Mouse (Mus musculus): ENCODE measurements around the gene Lsp1. TPM values are rescaled to one million over a fixed set of nuclear protein-coding genes. Genes with fewer than 3 reads are reported as not detected.

The Lsp1 gene
- polyA plus RNA-seq (2012; ENCODE audit: low replicate concordance), result 86.7 and 86.8 TPM in 2 replicates

GRCm38 (mm10) chr7:142460636-142461077 is at the start of gene Lsp1:
Gene Lsp1, plus strand, starts transcription at chr7:142460809.

DNA sequence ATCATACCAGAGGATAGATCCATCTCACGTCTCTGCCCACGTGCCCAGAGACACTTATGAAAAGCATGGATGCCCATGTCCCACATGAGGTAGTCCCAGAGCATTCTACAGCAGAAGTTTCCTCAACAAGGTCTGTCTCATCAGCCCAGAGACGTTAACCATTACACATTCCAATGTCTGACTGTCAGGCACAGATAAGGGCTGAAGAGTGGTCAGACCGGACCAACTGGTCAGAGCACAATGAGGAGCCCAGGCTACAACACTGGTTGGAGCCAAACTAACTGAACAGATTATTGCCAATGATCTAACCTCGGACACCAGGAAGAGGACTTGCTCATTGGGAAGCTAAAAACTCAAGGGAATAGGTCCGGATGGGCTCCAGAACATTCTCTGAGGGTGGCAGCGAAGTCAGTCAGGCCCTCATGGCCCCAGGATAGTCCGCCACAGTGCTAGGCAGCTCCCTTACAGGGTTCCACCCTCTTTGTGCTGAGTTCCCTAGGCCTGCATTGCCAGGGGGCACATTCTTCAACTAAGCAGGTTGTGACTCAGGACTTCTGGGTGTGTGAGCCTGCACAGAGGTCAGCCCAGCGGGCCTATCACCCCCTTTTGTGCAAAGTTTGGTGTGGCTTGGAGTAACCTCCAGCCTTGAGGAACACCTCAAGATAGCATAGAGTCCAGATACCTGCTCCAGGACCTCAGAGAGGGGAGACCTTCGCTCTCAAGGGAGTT is 26.3 kb upstream of the Lsp1 start, which contains the start of gene Syt8:
Syt8 (plus strand) TSS at position 714 of the 729 bp plus-strand sequence.

DNA sequence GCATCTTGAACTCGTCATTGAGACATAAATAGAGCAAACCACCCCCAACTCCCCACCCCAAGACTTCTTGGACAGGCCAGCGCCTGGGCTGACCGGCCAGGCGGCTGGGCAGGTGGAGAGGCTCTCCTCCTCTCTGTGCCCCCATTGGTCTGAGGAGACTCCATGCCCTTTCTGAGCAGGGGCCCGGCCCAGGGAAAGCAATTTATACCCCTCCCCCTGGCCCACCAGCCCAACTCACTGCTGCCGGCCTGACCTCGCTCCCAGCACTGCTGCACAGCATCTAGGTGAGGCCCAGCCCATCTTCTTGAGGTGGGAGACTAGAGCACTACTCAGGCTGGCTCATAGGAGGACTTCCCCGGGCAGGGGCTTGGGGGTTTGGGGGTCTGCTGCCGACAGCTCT is 19.0 kb upstream of the Lsp1 start, which contains the start of gene Tnni2:
Tnni2 (plus strand) TSS at position 224 of the 400 bp plus-strand sequence.

GRCm38 (mm10) chr7:142498575-142498974 is 38.0 kb downstream of the Lsp1 start, which contains the start of gene Tnnt3:
Gene Tnnt3, plus strand, starts transcription at chr7:142498836.

DNA sequence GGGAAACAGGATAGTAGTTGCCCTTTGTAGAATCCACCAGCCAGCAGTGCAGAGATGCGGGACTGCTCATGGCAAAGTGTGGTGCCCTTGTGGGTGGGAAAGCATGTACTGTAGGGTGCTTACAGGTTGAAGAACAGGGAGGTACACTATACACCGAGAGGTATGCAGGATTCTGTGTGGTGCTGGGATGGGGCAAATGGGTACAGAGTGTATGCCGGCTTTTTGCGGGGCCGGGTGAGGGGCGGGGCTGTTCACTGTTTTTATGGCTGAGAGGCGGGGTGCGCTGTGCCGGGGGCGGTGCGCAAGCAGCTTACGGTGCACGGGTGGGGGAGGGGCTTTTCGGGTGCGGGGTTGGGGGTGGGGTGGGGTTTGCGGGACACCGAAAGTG is 72.1 kb downstream of the Lsp1 start, which contains the start of gene Mrpl23:
Mrpl23 (plus strand) TSS at position 16 of the 388 bp plus-strand sequence.

Other genes starting within 250 kb of the Lsp1 start
- not detected in 2 replicates for gene Gm7579, start 248.9 kb upstream of the Lsp1 start, polyA plus RNA-seq (2012; ENCODE audit: low replicate concordance)
- not detected in 2 replicates for gene Krtap5-5, start 230.8 kb upstream of the Lsp1 start, polyA plus RNA-seq (2012; ENCODE audit: low replicate concordance)
- not detected in 2 replicates for gene Gm40460, start 219.7 kb upstream of the Lsp1 start, polyA plus RNA-seq (2012; ENCODE audit: low replicate concordance)
- gene Gm2431, start 202.5 kb upstream of the Lsp1 start, polyA plus RNA-seq (2012; ENCODE audit: low replicate concordance), result not detected in 2 replicates
- gene Gm4559, start 186.4 kb upstream of the Lsp1 start, polyA plus RNA-seq (2012; ENCODE audit: low replicate concordance), result not detected in 2 replicates
- gene Krtap5-1, start 163.7 kb upstream of the Lsp1 start, polyA plus RNA-seq (2012; ENCODE audit: low replicate concordance), result not detected in 2 replicates
- gene Krtap5-4, start 157.3 kb upstream of the Lsp1 start, polyA plus RNA-seq (2012; ENCODE audit: low replicate concordance), result not detected in 2 replicates
- 7.7 and 27.5 TPM in 2 replicates for gene Ifitm10, start 87.1 kb upstream of the Lsp1 start, polyA plus RNA-seq (2012; ENCODE audit: low replicate concordance)
- 13.8 TPM in 1 of 2 replicates, not detected in the other for gene Gm49369, start 78.1 kb upstream of the Lsp1 start, polyA plus RNA-seq (2012; ENCODE audit: low replicate concordance)
- 189 and 243 TPM in 2 replicates for gene Ctsd, start 72.8 kb upstream of the Lsp1 start, polyA plus RNA-seq (2012; ENCODE audit: low replicate concordance)
- gene Syt8, start 26.0 kb upstream of the Lsp1 start, polyA plus RNA-seq (2012; ENCODE audit: low replicate concordance), result 0.28 TPM in 1 of 2 replicates, not detected in the other
- gene Tnni2, start 19.0 kb upstream of the Lsp1 start, polyA plus RNA-seq (2012; ENCODE audit: low replicate concordance), result 0.49 TPM in 1 of 2 replicates, not detected in the other
- 0.83 TPM in 1 of 2 replicates, not detected in the other for gene Tnnt3, start 38.0 kb downstream of the Lsp1 start, polyA plus RNA-seq (2012; ENCODE audit: low replicate concordance)
- gene Mrpl23, start 71.9 kb downstream of the Lsp1 start, polyA plus RNA-seq (2012; ENCODE audit: low replicate concordance), result 12.1 and 25.9 TPM in 2 replicates
- 0.31 TPM in 1 of 2 replicates, not detected in the other for gene Igf2, start 206.0 kb downstream of the Lsp1 start, polyA plus RNA-seq (2012; ENCODE audit: low replicate concordance)
- gene Gm49394, start 209.1 kb downstream of the Lsp1 start, polyA plus RNA-seq (2012; ENCODE audit: low replicate concordance), result not detected in 2 replicates